Mouse (Mus musculus) myocyte (in vitro differentiated cells): ENCODE data around the gene Gfy. TPM values are rescaled to one million over a fixed set of nuclear protein-coding genes. Genes with fewer than 3 reads are reported as not detected.
"Not testable (repeated sequence)": the region's sequence is repeated elsewhere in the genome, so short reads cannot be mapped to it uniquely, and the experiment has no call there.

Experiments
- H3K27me3 ChIP-seq: one replicate; pipeline ENCODE4 v1.6.1; 2011; ENCODE audit not compliant: control insufficient read depth, insufficient read depth, insufficient read length
- H3K36me3 ChIP-seq: one replicate; pipeline ENCODE4 v1.6.1; 2011; ENCODE audit not compliant: control insufficient read depth, insufficient read depth
- H3K4me2 ChIP-seq: one replicate; pipeline ENCODE4 v1.6.1; 2011; ENCODE audit warnings: low read depth, control low read depth
- H3K4me3 ChIP-seq: one replicate; pipeline ENCODE4 v1.5.1; 2011; ENCODE audit warnings: mild to moderate bottlenecking, control low read depth, moderate library complexity
- H3K79me2 ChIP-seq: one replicate; pipeline ENCODE4 v1.6.1; 2011; ENCODE audit not compliant: control insufficient read depth, insufficient read depth
- H3ac ChIP-seq: one replicate; pipeline ENCODE4 v1.6.1; 2011; ENCODE audit not compliant: control insufficient read depth, insufficient read length
- CEBPB ChIP-seq: IDR thresholded peaks from 2 replicates; pipeline ENCODE4 v1.6.1; 2011; ENCODE audit warnings: mild to moderate bottlenecking, moderate library complexity; ENCODE audit not compliant: poor library complexity, insufficient read depth, severe bottlenecking
- E2F4 ChIP-seq: IDR thresholded peaks from one replicate; pipeline ENCODE4 v1.6.1; 2011; ENCODE audit warnings: mild to moderate bottlenecking, control low read depth, moderate library complexity; ENCODE audit not compliant: insufficient read depth
- MAX ChIP-seq: IDR thresholded peaks from one replicate; pipeline ENCODE4 v1.6.1; 2011; ENCODE audit warnings: low read depth, mild to moderate bottlenecking, control low read depth
- MYOD1 ChIP-seq, 3 experiments: IDR thresholded peaks; one replicate each; pipeline ENCODE4 v1.6.1; 2011; ENCODE audit warnings: control low read depth in 2 of 3, low read depth in 2 of 3, mild to moderate bottlenecking in 2 of 3, moderate library complexity in 1 of 3; ENCODE audit not compliant: insufficient read length in 2 of 3, control insufficient read depth in 1 of 3
- MYOG ChIP-seq, 3 experiments: IDR thresholded peaks; one replicate each; pipeline ENCODE4 v1.6.1; 2011; ENCODE audit warnings: control low read depth in 2 of 3, low read depth in 2 of 3, mild to moderate bottlenecking in 2 of 3; ENCODE audit not compliant: insufficient read length in 2 of 3, control insufficient read depth in 1 of 3, insufficient read depth in 1 of 3
- POLR2A ChIP-seq: IDR thresholded peaks from one replicate; pipeline ENCODE4 v1.6.1; 2011; ENCODE audit warnings: low read depth, mild to moderate bottlenecking, control low read depth, moderate library complexity; ENCODE audit not compliant: insufficient read length
- POLR2AphosphoS2 ChIP-seq: IDR thresholded peaks from one replicate; pipeline ENCODE4 v1.6.1; 2011; ENCODE audit warnings: low read depth, control low read depth; ENCODE audit not compliant: insufficient read length
- REST ChIP-seq: IDR thresholded peaks from one replicate; pipeline ENCODE4 v1.6.1; 2011; ENCODE audit warnings: mild to moderate bottlenecking, control low read depth, moderate library complexity; ENCODE audit not compliant: insufficient read depth, insufficient read length
- SRF ChIP-seq: IDR thresholded peaks from one replicate; pipeline ENCODE4 v1.6.1; 2011; ENCODE audit warnings: low read depth; ENCODE audit not compliant: control insufficient read depth, insufficient read length
- TCF12 ChIP-seq: IDR thresholded peaks from one replicate; pipeline ENCODE4 v1.6.1; 2011; ENCODE audit warnings: mild to moderate bottlenecking, control low read depth; ENCODE audit not compliant: poor library complexity, insufficient read depth, severe bottlenecking
- TCF3 ChIP-seq: IDR thresholded peaks from one replicate; pipeline ENCODE4 v1.6.1; 2011; ENCODE audit warnings: low read depth, control low read depth; ENCODE audit not compliant: insufficient read length
- USF1 ChIP-seq: IDR thresholded peaks from one replicate; pipeline ENCODE4 v1.6.1; 2011; ENCODE audit warnings: low read depth, mild to moderate bottlenecking, control low read depth, moderate library complexity
- polyA plus RNA-seq: library from polyadenylated mRNA; unstranded; fragments of >200 nt; fragmentation: generic; extraction: Trizol; gene quantifications from one replicate; pipeline ENCODE4 v1.2.1, GENCODE M21; 2012; ENCODE audit warnings: missing spikeins

Gene Gfy
- polyA plus RNA-seq, 1 experiment: 0.04 TPM

DNA sequence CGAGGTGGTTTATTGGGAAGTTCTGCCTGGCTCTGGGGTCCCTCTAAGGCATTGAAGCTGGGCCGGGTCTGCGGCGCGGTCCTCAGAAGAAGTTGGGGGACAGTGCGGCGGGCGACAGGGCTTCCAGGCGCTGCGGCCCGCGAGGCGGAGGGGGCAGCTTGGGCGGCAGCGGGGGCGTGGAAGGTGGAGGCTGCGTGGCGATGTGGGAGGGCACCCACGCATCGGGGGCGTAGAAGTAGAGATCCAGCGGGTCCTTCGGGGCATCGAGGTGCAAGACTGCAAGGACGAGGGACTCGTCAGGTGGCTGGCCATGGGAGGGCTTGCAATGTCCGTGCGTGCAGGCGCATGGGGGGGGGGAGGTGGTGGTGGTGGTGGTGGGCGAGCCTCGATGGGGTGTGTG, 3.0 kb downstream of the Gfy start:
- H3ac ChIP-seq: no peak overlapping the region
- no peaks in the 10 kb centered on the region for H3K36me3 ChIP-seq
- H3K4me3 ChIP-seq: no peak overlapping the region
- H3K79me2 ChIP-seq: no peaks in the 10 kb centered on the region
- TF ChIP-seq E2F4 (no peak), MYOD1 (IDR thresholded peaks at IDR 0.05; ENCODE audit: control insufficient read depth in 1 of 3, insufficient read length in 2 of 3, low read depth in 2 of 3) (no peak), TCF12 (no peak), USF1 (no peak), TCF3 (no peak), SRF (no peak), MYOG (IDR thresholded peaks at IDR 0.05; ENCODE audit: control insufficient read depth in 1 of 3, insufficient read depth in 1 of 3, insufficient read length in 2 of 3, low read depth in 2 of 3) (no peak), MAX (no peak), CEBPB (no peak), POLR2AphosphoS2 (no peak), REST (no peak), POLR2A (no peak)
- H3K4me2 ChIP-seq: no peak overlapping the region
- H3K27me3 ChIP-seq: peaks cover 72% of the 10 kb centered on the region

DNA sequence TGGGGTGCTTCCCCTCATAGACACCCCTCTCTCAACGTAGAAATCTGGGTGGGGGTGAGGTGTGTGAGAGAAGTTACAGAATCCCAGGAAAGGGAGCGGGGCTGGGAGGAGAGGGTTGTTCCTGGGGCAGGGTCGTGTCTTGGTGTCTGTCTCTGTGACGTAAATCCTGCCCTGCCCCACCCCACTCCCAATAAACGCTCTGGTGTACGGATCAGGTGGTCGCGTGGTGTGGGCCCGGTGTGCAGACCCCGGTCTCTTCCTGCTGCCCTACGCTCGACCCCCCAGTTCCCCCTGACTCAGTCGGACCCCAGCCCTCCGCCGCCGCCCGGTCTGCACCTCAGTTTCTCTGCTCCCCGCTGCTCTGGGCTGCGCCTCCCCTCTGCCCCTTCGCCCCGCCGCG, 3.4 kb downstream of the Gfy start:
- Histone ChIP-seq H3ac (no peak overlapping the region), H3K36me3 (no peaks in the 10 kb centered on the region), H3K27me3 (peaks cover 68% of the 10 kb centered on the region), H3K4me2 (no peak overlapping the region), H3K4me3 (no peak overlapping the region), H3K79me2 (no peaks in the 10 kb centered on the region)
- no peak for TF ChIP-seq MYOD1 (IDR thresholded peaks at IDR 0.05; ENCODE audit: control insufficient read depth in 1 of 3, insufficient read length in 2 of 3, low read depth in 2 of 3)
- TF ChIP-seq TCF3: no peak
- TF ChIP-seq E2F4: no peak
- no peak for TF ChIP-seq REST
- TF ChIP-seq MYOG (IDR thresholded peaks at IDR 0.05; ENCODE audit: control insufficient read depth in 1 of 3, insufficient read depth in 1 of 3, insufficient read length in 2 of 3, low read depth in 2 of 3): no peak
- TF ChIP-seq TCF12: no peak
- no peak for TF ChIP-seq POLR2A
- TF ChIP-seq POLR2AphosphoS2: no peak
- no peak for TF ChIP-seq MAX
- TF ChIP-seq CEBPB: no peak
- TF ChIP-seq SRF: no peak
- TF ChIP-seq USF1: no peak

DNA sequence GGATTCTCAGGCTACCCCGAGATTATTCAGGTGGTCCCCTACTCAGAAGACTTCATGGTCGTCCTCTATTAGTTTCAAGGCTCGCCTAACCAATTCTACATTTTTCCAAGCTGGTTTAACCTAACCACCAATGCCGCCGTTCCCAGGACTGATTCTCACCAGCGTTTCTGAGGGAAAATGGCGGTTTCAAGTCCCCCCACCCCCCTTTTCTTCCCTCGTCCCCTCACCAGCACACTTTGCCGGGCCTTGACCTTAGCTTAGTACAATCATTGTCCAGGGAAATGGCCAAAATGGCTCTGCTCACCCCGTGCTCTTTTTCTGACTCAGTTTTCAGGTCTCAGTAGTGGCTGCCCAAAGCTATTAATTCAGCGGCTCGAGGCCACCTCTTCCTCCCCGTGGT, 4.0 kb downstream of the Gfy start:
- peaks cover 66% of the 10 kb centered on the region for H3K27me3 ChIP-seq
- no peaks in the 10 kb centered on the region for H3K79me2 ChIP-seq
- no peak for TF ChIP-seq MYOD1 (IDR thresholded peaks at IDR 0.05; ENCODE audit: control insufficient read depth in 1 of 3, insufficient read length in 2 of 3, low read depth in 2 of 3)
- TF ChIP-seq MAX: no peak
- no peak for TF ChIP-seq TCF3
- TF ChIP-seq E2F4: no peak
- no peak for TF ChIP-seq POLR2A
- TF ChIP-seq POLR2AphosphoS2: no peak
- TF ChIP-seq MYOG (IDR thresholded peaks at IDR 0.05; ENCODE audit: control insufficient read depth in 1 of 3, insufficient read depth in 1 of 3, insufficient read length in 2 of 3, low read depth in 2 of 3): no peak
- TF ChIP-seq CEBPB: no peak
- no peak for TF ChIP-seq USF1
- TF ChIP-seq TCF12: no peak
- TF ChIP-seq SRF: no peak
- H3K4me3 ChIP-seq: no peak overlapping the region
- no peak overlapping the region for H3ac ChIP-seq
- no peaks in the 10 kb centered on the region for H3K36me3 ChIP-seq
- no peak overlapping the region for H3K4me2 ChIP-seq

DNA sequence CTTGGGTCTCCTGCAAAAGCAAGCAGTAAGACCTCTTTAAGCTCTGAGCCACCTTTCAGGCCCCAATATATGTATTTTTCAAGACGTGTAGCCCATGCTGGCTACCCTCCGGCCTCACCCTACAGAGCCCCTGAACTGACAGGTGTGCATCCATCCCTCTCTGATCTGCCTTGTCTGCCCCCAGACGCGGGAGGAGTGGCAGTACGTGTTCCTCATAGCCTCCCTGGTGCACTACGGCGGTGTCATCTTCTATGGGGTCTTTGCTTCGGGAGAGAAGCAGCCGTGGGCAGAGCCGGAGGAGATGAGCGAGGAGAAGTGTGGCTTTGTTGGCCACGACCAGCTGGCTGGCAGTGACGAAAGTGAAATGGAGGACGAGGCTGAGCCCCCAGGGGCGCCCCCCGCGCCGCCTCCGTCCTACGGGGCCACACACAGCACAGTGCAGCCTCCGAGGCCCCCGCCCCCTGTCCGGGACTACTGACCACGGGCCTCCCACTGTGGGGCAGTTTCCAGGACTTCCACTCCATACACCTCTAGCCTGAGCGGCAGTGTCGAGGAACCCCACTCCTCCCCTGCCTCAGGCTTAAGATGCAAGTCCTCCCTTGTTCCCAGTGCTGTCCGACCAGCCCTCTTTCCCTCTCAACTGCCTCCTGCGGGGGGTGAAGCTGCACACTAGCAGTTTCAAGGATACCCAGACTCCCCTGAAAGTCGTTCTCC, 4.6 kb downstream of the Gfy start:
- Histone ChIP-seq H3K4me3 (no peak overlapping the region), H3K36me3 (no peaks in the 10 kb centered on the region), H3K4me2 (no peak overlapping the region), H3ac (no peak overlapping the region), H3K79me2 (no peaks in the 10 kb centered on the region), H3K27me3 (peaks cover 61% of the 10 kb centered on the region)
- no peak for TF ChIP-seq CEBPB
- no peak for TF ChIP-seq REST
- TF ChIP-seq MYOD1 (IDR thresholded peaks at IDR 0.05; ENCODE audit: control insufficient read depth in 1 of 3, insufficient read length in 2 of 3, low read depth in 2 of 3): no peak
- TF ChIP-seq POLR2A: no peak
- no peak for TF ChIP-seq MYOG (IDR thresholded peaks at IDR 0.05; ENCODE audit: control insufficient read depth in 1 of 3, insufficient read depth in 1 of 3, insufficient read length in 2 of 3, low read depth in 2 of 3)
- TF ChIP-seq MAX: no peak
- TF ChIP-seq TCF3: no peak
- no peak for TF ChIP-seq SRF
- TF ChIP-seq E2F4: no peak
- no peak for TF ChIP-seq POLR2AphosphoS2
- no peak for TF ChIP-seq TCF12
- no peak for TF ChIP-seq USF1

DNA sequence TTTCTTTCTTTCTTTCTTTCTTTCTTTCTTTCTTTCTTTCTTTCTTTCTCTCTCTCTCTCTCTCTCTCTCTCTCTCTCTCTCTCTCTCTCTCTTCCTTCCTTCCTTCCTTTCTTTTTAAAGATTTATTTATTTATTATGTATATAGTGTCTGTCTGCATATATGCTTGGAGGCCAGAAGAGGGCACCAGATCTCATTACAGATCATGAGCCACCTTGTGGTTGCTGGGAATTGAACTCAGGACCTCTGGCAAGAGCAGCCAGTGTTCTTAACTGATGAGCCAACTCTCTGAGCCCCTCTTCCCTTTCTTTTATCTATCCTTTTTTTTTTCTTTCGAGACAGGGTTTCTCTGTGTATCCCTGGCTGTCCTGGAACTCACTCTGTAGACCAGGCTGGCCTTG, 5.6 kb downstream of the Gfy start:
- H3K4me2 ChIP-seq, H3K4me3 ChIP-seq, H3K79me2 ChIP-seq, H3ac ChIP-seq, H3K36me3 ChIP-seq: not testable (repeated sequence)
- peaks cover 54% of the 10 kb centered on the region for H3K27me3 ChIP-seq
